Comparison of ENCODE assay signal across 8 mouse cellular contexts in genomic region chr9:57762563-57762991, GRCm38 (mm10). TPM values are rescaled to one million over a fixed set of nuclear protein-coding genes. Genes with fewer than 3 reads are reported as not detected.
DNase-seq lines count a peak whose midpoint lies in the region; ATAC-seq and TF ChIP-seq lines count a peak whose summit lies in the region.

No protein-coding gene starts in this region.

- TF ChIP-seq EP300 in heart, postnatal 0 days (IDR thresholded peaks at IDR 0.05; ENCODE audit: low read depth): no peak
- no peak for TF ChIP-seq EP300 in stomach, postnatal 0 days (optimal IDR thresholded peaks at IDR 0.05)

- H3K4me3 ChIP-seq in E14TG2a.4 (replicated peaks; ENCODE audit: low read length): no peak overlapping the region
- H3K4me3 ChIP-seq in embryonic facial prominence, embryonic 14.5 days (ENCODE audit: low read depth, low read length): 0 out of 2 replicates have a peak overlapping the region, but pooled peaks have one; percentile 97
- peak overlapping the region; percentile 84 for H3K4me3 ChIP-seq in heart, postnatal 0 days (ENCODE audit: low read depth, low read length)
- H3K4me3 ChIP-seq in stomach, postnatal 0 days (ENCODE audit: low read depth, low read length): no peak overlapping the region

- 62% methylated on average over 6 of the region's 6 CpGs for WGBS in embryonic facial prominence, embryonic 14.5 days
- 22% methylated on average over 6 of the region's 6 CpGs for WGBS in heart, postnatal 0 days
- 32% methylated on average over 6 of the region's 6 CpGs for WGBS in stomach, postnatal 0 days

- TF ChIP-seq CTCF in E14TG2a.4 (conservative IDR thresholded peaks at IDR 0.05; ENCODE audit: low read length): 0 out of 2 replicates have a peak, but pooled peaks have one; percentile 7
- peak; percentile 78 for TF ChIP-seq CTCF in heart, postnatal 0 days (IDR thresholded peaks at IDR 0.05; ENCODE audit: low read depth)
- TF ChIP-seq CTCF in stomach, postnatal 0 days (IDR thresholded peaks at IDR 0.05; ENCODE audit: low read depth): peak; percentile 82

- H3K36me3 ChIP-seq in E14TG2a.4 (ENCODE audit: insufficient read depth, low read length): peaks cover 44% of the 10 kb centered on the region
- peaks cover 40% of the 10 kb centered on the region for H3K36me3 ChIP-seq in embryonic facial prominence, embryonic 14.5 days (ENCODE audit: control insufficient read depth, insufficient read depth, low read length)
- peaks cover 42% of the 10 kb centered on the region for H3K36me3 ChIP-seq in heart, postnatal 0 days (replicated peaks; ENCODE audit: control insufficient read depth, insufficient read depth, low read length)
- H3K36me3 ChIP-seq in stomach, postnatal 0 days (ENCODE audit: control insufficient read depth, insufficient read depth, low read length): peaks cover 22% of the 10 kb centered on the region; the same call in 1 of the 2 replicates

- ATAC-seq in embryonic facial prominence, embryonic 14.5 days (ENCODE audit: low read depth): no peak
- ATAC-seq in heart, postnatal 0 days (ENCODE audit: insufficient read depth, low read depth): 0 out of 2 replicates have a peak, but pooled peaks have one; percentile 15
- ATAC-seq in megakaryocyte-erythroid progenitor cell, adult 5-6 weeks (replicated peaks; ENCODE audit: low FRiP score, low TSS enrichment, poor library complexity, severe bottlenecking): peak; percentile 27; the same call in 1 of the 2 replicates
- ATAC-seq in stomach, postnatal 0 days (ENCODE audit: low FRiP score, low TSS enrichment): peak; percentile 47; the same call in 1 of the 2 replicates

- H3K9ac ChIP-seq in embryonic facial prominence, embryonic 14.5 days (ENCODE audit: low read depth, low read length): 0 out of 2 replicates have a peak overlapping the region, but pooled peaks have one; percentile 11
- H3K9ac ChIP-seq in heart, postnatal 0 days (replicated peaks; ENCODE audit: low read depth, low read length): peak overlapping the region; percentile 93; the same call in 1 of the 2 replicates
- 0 out of 2 replicates have a peak overlapping the region, but pooled peaks have one; percentile 13 for H3K9ac ChIP-seq in stomach, postnatal 0 days (ENCODE audit: low read length)

- DNase-seq in T-cell, adult 2 months (ENCODE audit: low spot score): peak; percentile 36
- DNase-seq in embryonic facial prominence, embryonic 14.5 days (ENCODE audit: low spot score): peak; percentile 46
- DNase-seq in heart, postnatal 0 days (ENCODE audit: low spot score): peak; percentile 69
- DNase-seq in kidney, postnatal 4 days: peak; percentile 66 to 77
- peak; percentile 76 for DNase-seq in stomach, postnatal 0 days (ENCODE audit: low spot score)
- no peak for DNase-seq in c-Kit-positive CD71-positive TER-119-positive erythroid progenitor cells, embryonic 14.5 days (ENCODE audit: low spot score)

- no peaks in the 10 kb centered on the region for H3K9me3 ChIP-seq in E14TG2a.4 (ENCODE audit: low read length)
- no peaks in the 10 kb centered on the region for H3K9me3 ChIP-seq in embryonic facial prominence, embryonic 14.5 days (ENCODE audit: control insufficient read depth, low read length)
- no peaks in the 10 kb centered on the region for H3K9me3 ChIP-seq in heart, postnatal 0 days (replicated peaks; ENCODE audit: control insufficient read depth, low read length)
- H3K9me3 ChIP-seq in stomach, postnatal 0 days (ENCODE audit: control insufficient read depth, low read length): no peaks in the 10 kb centered on the region

- peaks cover 66% of the 10 kb centered on the region for H3K4me1 ChIP-seq in E14TG2a.4 (replicated peaks; ENCODE audit: low read depth, low read length)
- peaks cover 24% of the 10 kb centered on the region for H3K4me1 ChIP-seq in embryonic facial prominence, embryonic 14.5 days (ENCODE audit: control insufficient read depth, insufficient read depth, low read length)
- peaks cover 37% of the 10 kb centered on the region for H3K4me1 ChIP-seq in heart, postnatal 0 days (ENCODE audit: control insufficient read depth, insufficient read depth)
- peaks cover 20% of the 10 kb centered on the region; the same call in 1 of the 2 replicates for H3K4me1 ChIP-seq in stomach, postnatal 0 days (replicated peaks; ENCODE audit: control insufficient read depth, insufficient read depth)

- no peak overlapping the region for H3K27ac ChIP-seq in embryonic facial prominence, embryonic 14.5 days (replicated peaks; ENCODE audit: low read depth, low read length)
- H3K27ac ChIP-seq in heart, postnatal 0 days (ENCODE audit: low read depth): peak overlapping the region; percentile 60; the same call in 1 of the 2 replicates
- no peak overlapping the region; the same call in 1 of the 2 replicates for H3K27ac ChIP-seq in stomach, postnatal 0 days (replicated peaks)

- peak overlapping the region; percentile 93 for H3K4me2 ChIP-seq in embryonic facial prominence, embryonic 14.5 days (ENCODE audit: low read depth, low read length)
- peak overlapping the region; percentile 83 for H3K4me2 ChIP-seq in heart, postnatal 0 days (ENCODE audit: low read depth, low read length)
- peak overlapping the region; percentile 25; the same call in 1 of the 2 replicates for H3K4me2 ChIP-seq in stomach, postnatal 0 days (replicated peaks; ENCODE audit: low read depth)

- H3K27me3 ChIP-seq in E14TG2a.4 (ENCODE audit: insufficient read depth, low read length): peaks cover 25% of the 10 kb centered on the region
- no peaks in the 10 kb centered on the region for H3K27me3 ChIP-seq in embryonic facial prominence, embryonic 14.5 days (replicated peaks; ENCODE audit: control insufficient read depth, insufficient read depth, low read length)
- H3K27me3 ChIP-seq in heart, postnatal 0 days (ENCODE audit: control insufficient read depth, insufficient read depth, low read length): no peaks in the 10 kb centered on the region
- H3K27me3 ChIP-seq in stomach, postnatal 0 days (ENCODE audit: control insufficient read depth, insufficient read depth, low read length): no peaks in the 10 kb centered on the region

RNA-seq across cellular contexts. Expression of gene Clk3, which starts 3.1 kb away (rescaled TPM):
- polyA plus RNA-seq in embryonic facial prominence, embryonic 14.5 days (2014; fragmentation: Nextera tagmentation; extraction: Ambion mirVana): 54.7 and 59.6 TPM in 2 replicates
- total RNA-seq in heart, postnatal 0 days (2014; rRNA removed; ENCODE audit: low replicate concordance): 27.5 and 40.8 TPM in 2 replicates
- polyA plus RNA-seq in heart, postnatal 0 days (2015; fragmentation: Nextera tagmentation; extraction: Ambion mirVana): 31.9 and 34.8 TPM in 2 replicates
- 58.1 and 73.0 TPM in 2 replicates for total RNA-seq in megakaryocyte-erythroid progenitor cell, adult 5-6 weeks (2014; fragmentation: Nextera tagmentation)
- 24.7 and 36.4 TPM in 2 replicates for total RNA-seq in megakaryocyte-erythroid progenitor cell, adult 5-6 weeks (2017)
- polyA plus RNA-seq in stomach, postnatal 0 days (2015; fragmentation: Nextera tagmentation; extraction: Ambion mirVana): 29.4 and 38.0 TPM in 2 replicates

RNA-seq across cellular contexts. Expression of gene Edc3, which starts 54.2 kb away (rescaled TPM):
- 22.1 and 25.0 TPM in 2 replicates for polyA plus RNA-seq in embryonic facial prominence, embryonic 14.5 days (2014; fragmentation: Nextera tagmentation; extraction: Ambion mirVana)
- total RNA-seq in heart, postnatal 0 days (2014; rRNA removed; ENCODE audit: low replicate concordance): 3.7 and 4.8 TPM in 2 replicates
- polyA plus RNA-seq in heart, postnatal 0 days (2015; fragmentation: Nextera tagmentation; extraction: Ambion mirVana): 9.5 and 10.6 TPM in 2 replicates
- total RNA-seq in megakaryocyte-erythroid progenitor cell, adult 5-6 weeks (2014; fragmentation: Nextera tagmentation): 14.2 and 25.0 TPM in 2 replicates
- 4.8 and 6.0 TPM in 2 replicates for total RNA-seq in megakaryocyte-erythroid progenitor cell, adult 5-6 weeks (2017)
- polyA plus RNA-seq in stomach, postnatal 0 days (2015; fragmentation: Nextera tagmentation; extraction: Ambion mirVana): 13.6 and 15.2 TPM in 2 replicates

Comparison
In these comparisons a context has a peak if more than half of its experiments do, and no peak if none do; other contexts are left out.
1. H3K4me3 ChIP-seq: peak in embryonic facial prominence, embryonic 14.5 days (single experiment) and heart, postnatal 0 days (single experiment); none in E14TG2a.4 (single experiment) and stomach, postnatal 0 days (single experiment).
2. CTCF ChIP-seq: peak in every context shown above with its lines; median percentile 82 in stomach, postnatal 0 days; 78 in heart, postnatal 0 days; 7 in E14TG2a.4.
3. H3K4me2 ChIP-seq: peak in every context shown above with its lines; median percentile 93 in embryonic facial prominence, embryonic 14.5 days; 83 in heart, postnatal 0 days; 25 in stomach, postnatal 0 days.
4. H3K9ac ChIP-seq: peak in every context shown above with its lines; median percentile 93 in heart, postnatal 0 days; 13 in stomach, postnatal 0 days; 11 in embryonic facial prominence, embryonic 14.5 days.